8 mouse cellular contexts compared by ENCODE assay signal in genomic region chr2:156720675-156721553, GRCm38 (mm10). TPM values are rescaled to one million over a fixed set of nuclear protein-coding genes. Genes with fewer than 3 reads are reported as not detected.
A peak's percentile ranks its signal among the peaks of the same experiment; 100 is the strongest.
DNase-seq lines count a peak whose midpoint lies in the region; ATAC-seq and TF ChIP-seq lines count a peak whose summit lies in the region.

No protein-coding gene starts in this region.

- H3K9me3 ChIP-seq in embryonic facial prominence, embryonic 15.5 days (replicated peaks): no peaks in the 10 kb centered on the region
- no peaks in the 10 kb centered on the region for H3K9me3 ChIP-seq in limb, embryonic 14.5 days (ENCODE audit: control insufficient read depth, low read length)
- no peaks in the 10 kb centered on the region for H3K9me3 ChIP-seq in midbrain, embryonic 16.5 days (replicated peaks; ENCODE audit: control insufficient read depth, low read length, poor library complexity, severe bottlenecking)

- ATAC-seq in embryonic facial prominence, embryonic 15.5 days (ENCODE audit: insufficient number of reproducible peaks, low FRiP score, low TSS enrichment, low read depth): peak; percentile 90
- peak; percentile 90 for ATAC-seq in limb, embryonic 14.5 days (ENCODE audit: low FRiP score, low read depth)
- ATAC-seq in midbrain, embryonic 16.5 days: peak; percentile 88

- peak overlapping the region; percentile 84 for H3K4me3 ChIP-seq in bone marrow macrophage, adult 2 months (ENCODE audit: insufficient read depth, low read length)
- peak overlapping the region; percentile 98 for H3K4me3 ChIP-seq in embryonic facial prominence, embryonic 15.5 days (replicated peaks)
- peak overlapping the region; percentile 94 for H3K4me3 ChIP-seq in limb, embryonic 14.5 days (replicated peaks; ENCODE audit: low read length)
- peak overlapping the region; percentile 98 for H3K4me3 ChIP-seq in midbrain, embryonic 16.5 days (ENCODE audit: low read depth, low read length)
- H3K4me3 ChIP-seq in spleen, adult 2 months (ENCODE audit: extremely low read depth, insufficient read depth, insufficient read length): peak overlapping the region; percentile 96

- no peak for TF ChIP-seq POLR2A in bone marrow macrophage, adult 2 months (IDR thresholded peaks at IDR 0.05; ENCODE audit: borderline replicate concordance, low read depth, low read length)
- TF ChIP-seq POLR2A in limb, embryonic 14.5 days (IDR thresholded peaks at IDR 0.05; ENCODE audit: borderline replicate concordance, extremely low read depth, insufficient read depth, insufficient read length): peak; percentile 88; the same call in 1 of the 2 replicates
- TF ChIP-seq POLR2A in spleen, adult 2 months (IDR thresholded peaks at IDR 0.05; ENCODE audit: low read depth, low read length): peak; percentile 63

- H3K4me1 ChIP-seq in bone marrow macrophage, adult 2 months (ENCODE audit: control insufficient read depth, insufficient read depth, low read length): peaks cover 43% of the 10 kb centered on the region
- peaks cover 70% of the 10 kb centered on the region for H3K4me1 ChIP-seq in embryonic facial prominence, embryonic 15.5 days
- peaks cover 51% of the 10 kb centered on the region for H3K4me1 ChIP-seq in limb, embryonic 14.5 days (ENCODE audit: control insufficient read depth, insufficient read depth, low read length)
- H3K4me1 ChIP-seq in midbrain, embryonic 16.5 days (ENCODE audit: control insufficient read depth, insufficient read depth, low read length): peaks cover 62% of the 10 kb centered on the region
- peaks cover 2% of the 10 kb centered on the region; the same call in 1 of the 2 replicates for H3K4me1 ChIP-seq in spleen, adult 2 months (ENCODE audit: control insufficient read depth, insufficient read depth, insufficient read length)

- no peaks in the 10 kb centered on the region for H3K36me3 ChIP-seq in embryonic facial prominence, embryonic 15.5 days
- H3K36me3 ChIP-seq in limb, embryonic 14.5 days (ENCODE audit: control insufficient read depth, insufficient read depth, low read length): no peaks in the 10 kb centered on the region
- H3K36me3 ChIP-seq in midbrain, embryonic 16.5 days (ENCODE audit: control insufficient read depth, insufficient read depth, low read length): no peaks in the 10 kb centered on the region
- no peaks in the 10 kb centered on the region for H3K36me3 ChIP-seq in spleen, adult 2 months (ENCODE audit: control insufficient read depth, insufficient read depth, low read length)

- peak overlapping the region; percentile 43 for H3K27ac ChIP-seq in bone marrow macrophage, adult 2 months (ENCODE audit: insufficient read depth, low read depth, low read length)
- H3K27ac ChIP-seq in embryonic facial prominence, embryonic 15.5 days (replicated peaks): peak overlapping the region; percentile 88
- H3K27ac ChIP-seq in limb, embryonic 14.5 days (replicated peaks; ENCODE audit: low read depth, low read length): peak overlapping the region; percentile 77
- peak overlapping the region; percentile 97 for H3K27ac ChIP-seq in midbrain, embryonic 16.5 days (ENCODE audit: low read length)
- H3K27ac ChIP-seq in spleen, adult 2 months (ENCODE audit: insufficient read depth, low read length): peak overlapping the region; percentile 88

- no peaks in the 10 kb centered on the region for H3K27me3 ChIP-seq in embryonic facial prominence, embryonic 15.5 days
- H3K27me3 ChIP-seq in limb, embryonic 14.5 days (ENCODE audit: control insufficient read depth, insufficient read depth, low read length): no peaks in the 10 kb centered on the region
- no peaks in the 10 kb centered on the region for H3K27me3 ChIP-seq in midbrain, embryonic 16.5 days (ENCODE audit: control insufficient read depth, insufficient read depth, low read depth, low read length)
- no peaks in the 10 kb centered on the region for H3K27me3 ChIP-seq in spleen, adult 2 months (ENCODE audit: control insufficient read depth, insufficient read depth, low read length)

- no peak for TF ChIP-seq CTCF in bone marrow macrophage, adult 2 months (IDR thresholded peaks at IDR 0.05; ENCODE audit: low read depth, low read length)
- TF ChIP-seq CTCF in spleen, adult 2 months (IDR thresholded peaks at IDR 0.05; ENCODE audit: extremely low read depth, insufficient read depth, insufficient read length, insufficient replicate concordance): peak; percentile 59; the same call in 1 of the 2 replicates

- under 1% methylated on average over 75 of the region's 114 CpGs for WGBS in embryonic facial prominence, embryonic 15.5 days
- under 1% methylated on average over 68 of the region's 114 CpGs for WGBS in limb, embryonic 14.5 days
- WGBS in midbrain, embryonic 16.5 days: under 1% methylated on average over 78 of the region's 114 CpGs
- WGBS in spleen, adult 2 months: under 1% methylated on average over 96 of the region's 114 CpGs

- peak; percentile 94 to 96 for DNase-seq in B cell, adult 2 months
- DNase-seq in heart, adult 9 months (ENCODE audit: low spot score in 2 of 2): peak; percentile 97
- peak; percentile 96 for DNase-seq in kidney, adult 9 months
- DNase-seq in limb, embryonic 14.5 days (ENCODE audit: low spot score): peak; percentile 95
- peak; percentile 76 to 90 for DNase-seq in spleen, adult 2 months (ENCODE audit: low read depth in 1 of 2, low spot score in 2 of 2)

- H3K9ac ChIP-seq in embryonic facial prominence, embryonic 15.5 days: peak overlapping the region; percentile 96
- H3K9ac ChIP-seq in limb, embryonic 14.5 days (ENCODE audit: low read depth, low read length, severe bottlenecking): peak overlapping the region; percentile 94
- H3K9ac ChIP-seq in midbrain, embryonic 16.5 days (ENCODE audit: low read depth, low read length): peak overlapping the region; percentile 100

- H3K4me2 ChIP-seq in embryonic facial prominence, embryonic 15.5 days (replicated peaks): peak overlapping the region; percentile 80
- H3K4me2 ChIP-seq in limb, embryonic 14.5 days (replicated peaks; ENCODE audit: low read depth, low read length, severe bottlenecking): peak overlapping the region; percentile 85
- H3K4me2 ChIP-seq in midbrain, embryonic 16.5 days (ENCODE audit: low read length): peak overlapping the region; percentile 89

RNA-seq across cellular contexts. Expression of gene Myl9, which starts 54.3 kb away (rescaled TPM):
- polyA plus RNA-seq in bone marrow macrophage, adult 2 months (2012; ENCODE audit: insufficient read depth, insufficient read length, missing spikeins): 5.1 and 7.6 TPM in 2 replicates
- 245 and 251 TPM in 2 replicates for polyA plus RNA-seq in embryonic facial prominence, embryonic 15.5 days (2015; fragmentation: Nextera tagmentation; extraction: Ambion mirVana)
- polyA plus RNA-seq in limb, embryonic 14.5 days (2012; rRNA removed): 127 and 152 TPM in 2 replicates
- 257 and 269 TPM in 2 replicates for polyA plus RNA-seq in limb, embryonic 14.5 days (2014; fragmentation: Nextera tagmentation; extraction: Ambion mirVana)
- polyA plus RNA-seq in midbrain, embryonic 16.5 days (2015; fragmentation: Nextera tagmentation; extraction: Ambion mirVana): 33.7 and 38.8 TPM in 2 replicates
- 100 and 116 TPM in 2 replicates for polyA plus RNA-seq in spleen, adult 2 months (2012; rRNA removed)

Comparison
In these comparisons a context has a peak if more than half of its experiments do, and no peak if none do; other contexts are left out.
1. Peak in every context shown above with its lines: DNase-seq, ATAC-seq, H3K4me3 ChIP-seq and H3K27ac ChIP-seq.
2. H3K27ac ChIP-seq: peak in every context shown above with its lines; median percentile 97 in midbrain, embryonic 16.5 days; 88 in embryonic facial prominence, embryonic 15.5 days; 88 in spleen, adult 2 months; 77 in limb, embryonic 14.5 days; 43 in bone marrow macrophage, adult 2 months.